Mouse (Mus musculus) stomach, embryonic 15.5 days (tissue): ENCODE data around the gene Pigo. TPM values are rescaled to one million over a fixed set of nuclear protein-coding genes. Genes with fewer than 3 reads are reported as not detected.

Experiments
- ATAC-seq: fragments of 200-750 bp; cut with Nextera tagmentation; 2 replicates; pipeline ENCODE4 v1.8.0; 2017; ENCODE audit warnings: low read depth, moderate number of reproducible peaks, moderate TSS enrichment; ENCODE audit not compliant: insufficient read depth, low FRiP score
- H3K27ac ChIP-seq: fragments of 300-500 bp; sonication (generic); 2 replicates; pipeline ENCODE4 v1.5.1; 2015; ENCODE audit warnings: mild to moderate bottlenecking, inconsistent platforms
- H3K27me3 ChIP-seq: fragments of 300-500 bp; sonication (generic); replicated peaks from 2 replicates; pipeline ENCODE4 v1.6.1; 2015; ENCODE audit warnings: inconsistent platforms
- H3K36me3 ChIP-seq: fragments of 300-500 bp; sonication (generic); 2 replicates; pipeline ENCODE4 v1.6.1; 2015; ENCODE audit warnings: inconsistent platforms
- H3K4me1 ChIP-seq: fragments of 300-500 bp; sonication (generic); 2 replicates; pipeline ENCODE4 v1.6.1; 2015; ENCODE audit warnings: inconsistent platforms
- H3K4me2 ChIP-seq: fragments of 300-500 bp; sonication (generic); 2 replicates; pipeline ENCODE4 v1.6.1; 2015; ENCODE audit warnings: mild to moderate bottlenecking, inconsistent platforms
- H3K4me3 ChIP-seq: fragments of 300-500 bp; sonication (generic); replicated peaks from 2 replicates; pipeline ENCODE4 v1.5.1; 2015; ENCODE audit warnings: inconsistent platforms
- H3K9ac ChIP-seq: fragments of 300-500 bp; sonication (generic); 2 replicates; pipeline ENCODE4 v1.6.1; 2015; ENCODE audit warnings: inconsistent platforms
- H3K9me3 ChIP-seq: fragments of 300-500 bp; sonication (generic); 2 replicates; pipeline ENCODE4 v1.6.1; 2016; ENCODE audit warnings: inconsistent platforms
- WGBS: fragments of 180-500 bp; shearing (Covaris S2); methylation state at CpG from one replicate; pipeline ENCODE4 v1.1.7; 2015; 5-methylcytosine and 5-hydroxymethylcytosine counted together
- polyA plus RNA-seq: library from polyadenylated mRNA; unstranded; fragments of >200 nt; fragmentation: Nextera tagmentation; extraction: Ambion mirVana; gene quantifications from 2 replicates; pipeline ENCODE4 v1.2.1, GENCODE M21; 2015

The Pigo gene
- polyA plus RNA-seq, 1 experiment from 2014 or later, result 21.7 TPM

DNA sequence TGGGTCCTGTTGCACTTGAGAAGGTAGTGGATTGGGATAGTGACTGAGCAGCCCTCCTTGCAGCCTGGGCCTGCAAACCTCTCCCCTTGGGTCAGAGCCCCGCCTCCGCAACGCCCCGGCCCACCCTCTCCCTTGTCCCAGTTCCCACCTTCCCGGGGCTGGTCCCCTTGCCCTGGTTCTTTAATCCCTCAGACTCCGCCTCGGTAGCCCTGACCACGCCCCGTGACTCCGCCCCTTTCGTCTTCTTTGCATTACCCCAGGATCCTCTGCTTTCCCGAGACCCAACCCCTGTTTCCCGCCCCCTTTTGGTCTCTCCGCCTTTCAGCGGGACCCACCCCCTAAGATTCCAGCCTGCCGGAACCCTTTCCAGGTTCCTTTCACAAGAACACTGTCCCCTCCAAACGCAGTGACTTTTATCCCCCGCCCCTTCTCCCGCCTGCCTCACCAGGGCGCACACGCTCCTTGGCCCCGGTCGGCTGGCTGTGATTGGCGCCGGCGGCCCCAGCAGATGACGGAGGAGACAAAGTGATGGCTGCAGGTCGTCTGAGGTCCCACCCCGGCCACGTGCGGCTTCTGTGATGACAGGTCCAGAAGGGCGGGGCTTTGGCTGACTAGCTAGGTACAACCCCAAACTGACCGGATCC lies 20.2 kb upstream of the Pigo start, which contains the start of gene Fam214b:
TSS of gene Fam214b (minus strand) at position 562 of the 644 bp plus-strand sequence.
- WGBS, result under 1% methylated on average over 33 of the region's 33 CpGs
- Histone ChIP-seq H3K4me1 (peaks cover 20% of the 10 kb centered on the region), H3K9me3 (no peaks in the 10 kb centered on the region), H3K36me3 (no peaks in the 10 kb centered on the region; the same call in 1 of the 2 replicates), H3K4me3 (peak within 1 kb of the TSS; percentile 55), H3K27ac (peak within 1 kb of the TSS; percentile 87), H3K27me3 (no peaks in the 10 kb centered on the region), H3K9ac (no peak within 1 kb of the TSS), H3K4me2 (peak within 1 kb of the TSS; percentile 76)
- ATAC-seq, result peak; percentile 88

DNA sequence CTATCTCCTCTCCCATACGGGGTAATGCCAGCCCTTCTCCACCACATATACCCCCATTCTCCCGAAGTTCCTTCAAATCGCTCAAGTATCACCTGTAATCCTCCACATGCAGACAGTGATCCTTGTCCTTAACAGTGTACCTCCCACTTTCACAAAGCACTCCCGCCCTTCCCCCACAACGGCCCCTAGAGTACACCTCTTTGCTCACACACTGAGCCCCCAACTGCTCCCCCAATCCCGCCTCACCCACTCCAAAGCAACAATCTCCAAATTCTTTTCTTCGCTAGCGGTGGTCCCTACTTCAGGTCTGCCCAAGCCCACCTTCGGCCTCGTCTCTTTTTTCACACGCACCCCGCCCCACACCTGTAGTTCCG lies 19.7 kb upstream of the Pigo start:
- peak overlapping the region; percentile 76 for H3K4me2 ChIP-seq
- no peak overlapping the region for H3K9ac ChIP-seq
- H3K27ac ChIP-seq, result peak overlapping the region; percentile 87
- H3K4me1 ChIP-seq, result peaks cover 20% of the 10 kb centered on the region
- no peaks in the 10 kb centered on the region for H3K9me3 ChIP-seq
- peak overlapping the region; percentile 55 for H3K4me3 ChIP-seq
- H3K27me3 ChIP-seq, result no peaks in the 10 kb centered on the region
- H3K36me3 ChIP-seq, result no peaks in the 10 kb centered on the region; the same call in 1 of the 2 replicates
- 4% methylated on average over 13 of the region's 13 CpGs for WGBS
- ATAC-seq, result 0 out of 2 replicates have a peak, but pooled peaks have one; percentile 2

DNA sequence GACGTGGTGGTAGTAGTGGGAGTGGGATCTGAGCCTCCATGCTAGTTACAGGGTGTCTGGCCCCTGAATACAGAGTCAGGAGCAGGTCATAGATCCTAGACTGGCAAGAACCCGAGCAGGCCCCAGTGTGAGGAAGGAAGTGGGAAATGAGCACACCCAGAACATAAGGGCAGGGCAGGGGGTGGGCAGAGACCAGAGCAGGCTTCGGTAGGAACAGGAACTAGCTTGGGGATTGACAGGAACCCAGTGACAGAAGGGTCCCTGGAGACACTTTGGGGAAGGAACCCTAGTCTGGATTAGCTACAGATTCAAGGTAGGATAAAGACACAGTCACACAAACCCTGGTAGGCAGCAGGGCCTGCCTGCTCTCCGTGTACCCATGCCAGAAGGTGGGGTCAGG lies 19.1 kb upstream of the Pigo start:
- Histone ChIP-seq H3K9ac (no peak overlapping the region), H3K36me3 (no peaks in the 10 kb centered on the region; the same call in 1 of the 2 replicates), H3K4me1 (peaks cover 20% of the 10 kb centered on the region), H3K4me2 (peak overlapping the region; percentile 76), H3K27ac (peak overlapping the region; percentile 87), H3K4me3 (peak overlapping the region; percentile 55), H3K9me3 (no peaks in the 10 kb centered on the region), H3K27me3 (no peaks in the 10 kb centered on the region)
- 24% methylated on average over 4 of the region's 4 CpGs for WGBS
- ATAC-seq, result no peak

DNA sequence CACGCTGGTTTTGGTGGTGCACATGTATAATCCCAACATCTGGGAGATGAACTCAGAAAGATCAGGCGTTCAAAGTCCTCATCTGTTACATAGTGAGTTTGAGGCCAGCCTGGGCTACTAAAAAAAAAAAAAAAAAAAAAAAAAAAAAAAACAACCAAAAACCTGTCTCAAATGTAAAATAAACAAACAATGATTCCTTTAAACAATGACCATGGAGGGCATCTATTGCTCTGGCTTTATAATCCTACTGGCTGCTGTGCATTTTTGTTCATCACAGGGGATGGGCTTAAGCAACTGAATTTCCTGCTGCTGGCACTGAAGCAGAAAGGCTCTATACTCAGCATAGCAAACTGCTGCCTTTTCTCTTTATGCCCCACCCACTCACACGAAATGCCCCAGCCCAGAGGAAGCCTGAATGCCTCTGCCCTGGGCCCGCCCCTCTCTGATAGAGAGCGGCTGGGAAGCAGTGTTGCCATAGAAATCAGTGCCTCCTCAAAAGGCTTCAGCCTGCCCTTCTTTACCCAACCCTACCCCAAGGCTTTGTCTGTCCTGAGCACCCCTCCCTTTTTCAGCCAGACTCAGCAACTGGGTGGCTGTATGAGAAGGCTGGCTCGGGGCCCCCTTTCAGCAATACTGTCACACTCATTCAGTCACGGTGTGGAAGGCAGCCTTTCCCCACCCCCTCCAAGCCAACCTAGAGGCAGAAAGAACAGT lies 18.2 kb upstream of the Pigo start:
- Histone ChIP-seq H3K4me3 (peak overlapping the region; percentile 55), H3K9ac (no peak overlapping the region)
- peak; percentile 17 for ATAC-seq

DNA sequence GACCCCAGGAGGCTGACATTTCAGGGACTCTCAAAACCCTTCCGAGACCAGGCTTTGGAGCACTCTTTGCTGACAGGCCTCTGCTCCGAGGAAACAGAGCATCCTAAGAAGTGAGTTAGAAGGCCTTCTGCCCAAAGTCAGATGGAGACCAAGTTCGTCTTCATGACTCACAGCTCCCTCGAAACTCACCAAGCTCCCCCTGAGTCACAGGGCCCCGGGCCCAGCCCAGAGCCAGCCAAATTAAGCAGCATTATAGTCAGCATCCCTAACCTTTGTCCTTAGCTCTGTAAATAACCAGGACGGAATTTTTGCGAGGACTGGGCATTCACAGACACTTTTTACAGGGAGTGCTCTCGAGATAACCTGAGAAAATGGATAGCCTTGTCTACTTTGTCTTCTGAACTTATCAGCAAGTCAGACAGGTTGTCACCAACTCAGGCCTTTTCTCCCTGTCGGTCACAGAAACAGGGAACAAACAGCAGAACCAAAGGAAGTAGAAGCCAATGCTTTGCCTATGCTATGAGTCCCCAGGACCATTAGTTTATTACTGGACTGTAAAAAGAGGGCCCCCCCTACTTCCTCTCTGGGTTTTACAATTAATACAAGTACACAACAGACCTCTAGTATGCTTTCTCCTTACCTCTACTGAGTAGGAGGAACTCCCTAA lies 15.4 kb upstream of the Pigo start:
- Histone ChIP-seq H3K4me1 (peaks cover 27% of the 10 kb centered on the region), H3K27me3 (no peaks in the 10 kb centered on the region), H3K9ac (no peak overlapping the region), H3K36me3 (peaks cover 5% of the 10 kb centered on the region; the same call in 1 of the 2 replicates), H3K4me3 (no peak overlapping the region), H3K4me2 (no peak overlapping the region), H3K9me3 (no peaks in the 10 kb centered on the region), H3K27ac (peak overlapping the region; percentile 23; the same call in 1 of the 2 replicates)
- ATAC-seq, result no peak
- 56% methylated on average over 9 of the region's 9 CpGs for whole genome bisulfite sequencing

More for the DNA sequence above, 18.2 kb upstream of the Pigo start:
- WGBS, result 17% methylated on average over 7 of the region's 7 CpGs
- peak overlapping the region; percentile 76 for H3K4me2 ChIP-seq
- H3K9me3 ChIP-seq, result no peaks in the 10 kb centered on the region
- peaks cover 29% of the 10 kb centered on the region for H3K4me1 ChIP-seq
- H3K27ac ChIP-seq, result peak overlapping the region; percentile 87
- H3K36me3 ChIP-seq, result no peaks in the 10 kb centered on the region; the same call in 1 of the 2 replicates
- no peaks in the 10 kb centered on the region for H3K27me3 ChIP-seq

DNA sequence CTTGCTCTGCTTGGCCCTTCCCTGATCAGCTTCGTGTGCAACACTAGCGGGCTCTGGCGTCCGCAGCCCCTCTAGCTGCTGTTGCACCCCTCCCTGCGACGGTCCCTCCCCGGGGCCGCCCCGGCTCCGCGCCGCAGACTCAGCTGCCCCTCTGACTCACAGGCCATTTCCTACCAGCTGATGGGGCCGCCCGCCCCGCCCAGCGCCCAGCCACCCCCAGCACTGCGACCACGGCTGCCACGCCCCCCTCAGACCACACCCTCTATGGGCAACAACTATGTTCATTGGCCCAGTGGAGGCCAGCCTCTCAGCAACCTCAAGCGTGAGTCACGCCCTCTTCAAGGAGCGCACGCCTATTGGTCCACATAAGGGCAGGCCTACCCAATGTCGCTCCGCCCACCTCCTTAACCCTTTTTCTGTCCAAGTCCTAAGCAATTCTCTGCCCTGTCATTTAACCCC lies 14.5 kb upstream of the Pigo start:
- Histone ChIP-seq H3K4me2 (peak overlapping the region; percentile 89), H3K27ac (peak overlapping the region; percentile 71), H3K9ac (peak overlapping the region; percentile 61), H3K27me3 (no peaks in the 10 kb centered on the region), H3K9me3 (no peaks in the 10 kb centered on the region), H3K4me1 (peaks cover 23% of the 10 kb centered on the region), H3K4me3 (peak overlapping the region; percentile 70), H3K36me3 (peaks cover 5% of the 10 kb centered on the region; the same call in 1 of the 2 replicates)
- ATAC-seq, result peak; percentile 96
- under 1% methylated on average over 25 of the region's 25 CpGs for WGBS

DNA sequence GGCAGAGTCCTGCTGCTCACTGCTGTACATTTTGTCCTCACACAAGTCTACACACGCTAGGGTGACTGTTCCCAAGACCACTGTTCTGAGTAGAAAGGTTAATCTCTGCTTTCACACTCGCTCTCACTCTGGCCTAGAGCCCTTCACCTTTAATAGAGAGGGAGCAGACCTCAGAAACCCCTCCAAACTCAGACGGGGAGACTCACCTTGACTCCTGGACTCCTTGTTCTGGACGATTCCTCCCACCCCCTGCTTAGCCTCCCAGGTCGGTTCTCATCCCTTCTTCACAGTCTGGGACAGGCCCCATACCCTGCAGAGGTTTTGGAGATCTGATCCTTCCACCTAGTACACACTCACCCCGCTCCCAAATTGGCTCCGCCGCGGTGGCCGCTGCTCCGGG lies 14.0 kb upstream of the Pigo start:
- Histone ChIP-seq H3K27me3 (no peaks in the 10 kb centered on the region), H3K9ac (peak overlapping the region; percentile 61), H3K4me2 (peak overlapping the region; percentile 89), H3K9me3 (no peaks in the 10 kb centered on the region), H3K27ac (peak overlapping the region; percentile 71), H3K36me3 (peaks cover 5% of the 10 kb centered on the region; the same call in 1 of the 2 replicates), H3K4me3 (peak overlapping the region; percentile 70), H3K4me1 (peaks cover 18% of the 10 kb centered on the region)
- WGBS, result 4% methylated on average over 11 of the region's 11 CpGs
- ATAC-seq, result 0 out of 2 replicates have a peak, but pooled peaks have one; percentile 2

DNA sequence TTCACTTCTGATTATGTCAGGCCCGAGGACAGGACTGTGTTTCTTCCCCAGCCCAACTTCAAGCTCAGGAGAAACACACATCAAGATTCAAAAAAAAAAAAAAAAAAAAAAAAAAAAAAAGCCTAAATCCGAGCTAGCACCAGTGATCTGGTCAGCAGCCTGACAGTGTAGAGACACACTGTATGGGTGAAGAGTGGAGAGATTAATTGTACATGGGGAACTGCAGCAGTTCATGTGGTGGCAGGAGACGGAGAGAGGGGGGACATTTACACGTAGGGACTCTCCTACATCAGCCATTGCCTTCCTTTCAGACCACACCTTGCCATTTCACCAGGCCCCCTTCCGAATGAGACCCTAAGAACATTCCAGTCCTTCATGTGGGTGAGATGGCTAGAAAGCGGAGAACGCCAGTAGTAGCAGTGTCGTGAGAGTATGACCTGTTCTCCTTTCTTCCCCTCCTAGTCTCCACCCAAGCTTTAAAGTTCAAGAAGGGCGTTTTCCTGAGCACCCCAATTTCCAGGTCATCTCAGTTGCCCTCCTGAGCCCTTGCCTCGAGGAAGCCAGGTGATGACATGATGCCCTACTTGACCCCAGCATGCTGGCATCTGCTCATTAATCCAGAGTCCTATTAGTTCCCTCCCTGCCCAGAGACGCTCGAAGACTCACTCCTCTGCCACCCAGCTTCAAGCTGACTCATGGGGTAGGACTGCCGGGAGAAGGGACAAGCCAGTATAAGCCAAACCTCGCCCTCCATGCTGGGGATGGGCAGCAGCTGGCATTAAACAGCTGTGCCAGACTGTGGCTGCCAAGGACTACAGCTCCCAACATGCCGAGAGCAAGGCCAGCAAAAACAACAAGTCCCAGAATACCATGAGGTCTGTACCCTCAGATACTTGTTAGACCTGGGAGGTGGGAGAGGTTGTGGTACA lies 13.2 kb upstream of the Pigo start:
- Histone ChIP-seq H3K27ac (peak overlapping the region; percentile 71), H3K4me2 (peak overlapping the region; percentile 89), H3K9ac (peak overlapping the region; percentile 61; the same call in 1 of the 2 replicates), H3K4me1 (peaks cover 12% of the 10 kb centered on the region), H3K27me3 (no peaks in the 10 kb centered on the region), H3K4me3 (peak overlapping the region; percentile 70), H3K36me3 (peaks cover 5% of the 10 kb centered on the region; the same call in 1 of the 2 replicates), H3K9me3 (no peaks in the 10 kb centered on the region)
- 48% methylated on average over 14 of the region's 15 CpGs for WGBS
- no peak for ATAC-seq

DNA sequence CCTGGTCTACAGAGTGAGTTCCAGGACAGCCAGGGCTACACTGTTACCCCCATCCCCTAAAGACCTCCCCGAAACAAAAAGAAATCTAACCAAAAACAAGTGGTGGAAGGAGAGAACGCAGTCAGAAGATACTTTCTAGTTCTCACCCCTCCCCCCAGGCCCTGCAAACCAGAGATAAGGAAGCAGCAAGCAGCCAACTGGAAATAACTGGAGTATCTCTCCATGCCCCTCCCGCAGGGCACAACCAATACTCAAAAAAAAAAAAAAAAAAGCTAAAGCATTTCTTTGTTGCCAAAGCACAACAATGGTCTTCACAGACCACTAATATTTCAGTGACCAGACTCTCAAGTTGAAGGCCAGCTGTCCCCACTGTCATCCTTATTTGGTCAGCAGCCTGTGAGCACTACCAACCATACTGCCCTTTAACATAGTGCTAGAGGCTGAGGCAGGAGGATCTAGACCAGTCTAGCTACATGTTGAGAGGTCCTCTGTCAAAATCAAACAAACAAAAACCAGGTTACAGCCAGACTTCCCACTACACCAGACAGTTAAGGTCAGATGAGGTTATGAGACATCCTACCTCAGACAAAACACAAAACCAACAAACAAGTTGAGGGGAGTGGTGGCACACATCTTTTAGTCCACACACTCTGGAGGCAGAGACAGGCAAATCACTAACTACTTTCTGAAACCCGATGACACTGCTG lies 12.4 kb upstream of the Pigo start:
- Histone ChIP-seq H3K36me3 (peaks cover 13% of the 10 kb centered on the region; the same call in 1 of the 2 replicates), H3K4me1 (peaks cover 12% of the 10 kb centered on the region), H3K4me2 (no peak overlapping the region), H3K27me3 (no peaks in the 10 kb centered on the region), H3K4me3 (no peak overlapping the region; the same call in 1 of the 2 replicates), H3K9ac (no peak overlapping the region), H3K27ac (no peak overlapping the region), H3K9me3 (no peaks in the 10 kb centered on the region)
- 69% methylated on average over 4 of the region's 4 CpGs for WGBS
- no peak for ATAC-seq

DNA sequence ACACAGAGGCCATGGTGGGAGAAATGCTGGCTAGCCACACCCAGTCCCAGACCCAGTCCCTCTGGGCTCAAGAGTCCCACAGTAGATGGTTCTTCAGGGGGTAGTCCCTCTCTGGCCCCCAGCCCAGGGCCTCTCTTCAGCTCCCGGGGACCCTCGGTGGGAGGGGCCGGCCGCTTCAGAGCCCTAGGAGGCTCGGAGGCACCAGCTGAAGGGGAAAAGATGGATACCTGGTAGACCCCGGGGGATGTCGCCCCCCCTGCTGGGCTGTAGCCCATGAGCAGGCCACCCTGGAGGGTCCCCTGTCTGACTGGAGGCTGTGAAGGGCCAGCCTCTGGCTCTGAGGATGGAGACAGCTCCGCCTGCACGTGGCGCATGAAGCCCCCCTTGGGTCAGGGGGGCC lies 10.7 kb upstream of the Pigo start:
- Histone ChIP-seq H3K4me3 (no peak overlapping the region), H3K27me3 (no peaks in the 10 kb centered on the region), H3K4me2 (no peak overlapping the region), H3K36me3 (peaks cover 13% of the 10 kb centered on the region; the same call in 1 of the 2 replicates), H3K9ac (no peak overlapping the region), H3K27ac (no peak overlapping the region), H3K4me1 (peaks cover 16% of the 10 kb centered on the region), H3K9me3 (no peaks in the 10 kb centered on the region)
- no peak for ATAC-seq
- WGBS, result 82% methylated on average over 10 of the region's 10 CpGs
